Mouse (Mus musculus) hematopoietic multipotent progenitor cell, adult 10-12 weeks (in vitro differentiated cells): Measurements from ENCODE around the gene Gm20905. TPM values are rescaled to one million over a fixed set of nuclear protein-coding genes. Genes with fewer than 3 reads are reported as not detected.

ENCODE experiments used
- polyA plus RNA-seq: library from polyadenylated mRNA; stranded (reverse); fragments of >175 nt; gene quantifications from 2 replicates; pipeline ENCODE4 v1.2.3, GENCODE M21; 2012; ENCODE audit warnings: low replicate concordance

Gm20905 gene
- polyA plus RNA-seq: not detected in 2 replicates

DNA sequence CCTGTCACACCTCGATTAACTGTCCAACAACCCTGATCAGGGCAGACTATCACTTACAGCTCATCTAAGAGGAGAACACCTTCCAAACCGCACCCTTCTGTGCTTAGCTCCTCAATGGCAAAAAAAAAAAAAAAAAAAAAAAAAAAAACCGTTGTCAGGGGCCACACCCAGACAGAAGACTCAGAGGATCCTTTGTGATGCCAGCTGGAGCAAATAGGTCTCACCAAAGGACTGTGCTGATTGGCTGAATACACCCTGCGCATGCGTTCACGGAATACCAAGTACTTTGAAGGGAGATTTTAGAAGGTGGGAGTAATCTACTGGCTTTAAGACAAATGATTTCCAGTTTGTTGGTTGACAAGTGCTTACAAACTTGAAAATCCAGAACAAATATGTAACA lies at the start of gene Gm20905:
Gene Gm20905, minus strand, starts transcription at position 101 of the 400 bp plus-strand sequence.

